Mouse (Mus musculus) CH12.LX (cell line): Measurements from ENCODE around the gene Olfr1029. TPM values are rescaled to one million over a fixed set of nuclear protein-coding genes. Genes with fewer than 3 reads are reported as not detected.
"Not testable (repeated sequence)": the region's sequence is repeated elsewhere in the genome, so short reads cannot be mapped to it uniquely, and the experiment has no call there.

Experiments used
- DNase-seq: peaks from one replicate; pipeline ENCODE4 v3.0.0-alpha.2; 2013; ENCODE audit errors: extremely low read depth
- H3K27ac ChIP-seq: 2 replicates; pipeline ENCODE4 v1.5.1; 2012; ENCODE audit warnings: low read depth, mild to moderate bottlenecking, control low read depth, moderate library complexity; ENCODE audit not compliant: insufficient read depth
- H3K27me3 ChIP-seq: replicated peaks from 2 replicates; pipeline ENCODE3; 2012; ENCODE audit warnings: inconsistent platforms
- H3K36me3 ChIP-seq, 2 experiments: replicated peaks in 1 of 2; 2 replicates each; pipeline versions ENCODE3 to v1.6.1; 2012; ENCODE audit warnings: inconsistent platforms in 1 of 2, low read length in 1 of 2, mild to moderate bottlenecking in 1 of 2, mixed read lengths in 1 of 2, moderate library complexity in 1 of 2; ENCODE audit not compliant: control insufficient read depth in 1 of 2, insufficient read depth in 1 of 2
- H3K4me1 ChIP-seq, 2 experiments: 2 replicates each; pipeline ENCODE4 v1.6.1; 2012; ENCODE audit warnings: inconsistent platforms in 1 of 2, moderate library complexity in 1 of 2; ENCODE audit not compliant: insufficient read depth in 2 of 2, control insufficient read depth in 1 of 2
- H3K4me2 ChIP-seq: 2 replicates; pipeline ENCODE4 v1.6.1; 2012; ENCODE audit warnings: low read depth, mild to moderate bottlenecking, control low read depth; ENCODE audit not compliant: poor library complexity, insufficient read depth, severe bottlenecking
- H3K4me3 ChIP-seq, 3 experiments: fragments of 150-350 bp in 1 of 3; sonication (generic) in 1 of 3; replicated peaks in 1 of 3; 2 replicates each; pipeline versions ENCODE3 to v1.5.1; 2011 to 2012; ENCODE audit warnings: low read depth in 2 of 3, low read length in 2 of 3, mild to moderate bottlenecking in 2 of 3, moderate library complexity in 2 of 3, control low read depth in 1 of 3, improper control_type of control experiment in 1 of 3, inconsistent platforms in 1 of 3, mixed read lengths in 1 of 3; ENCODE audit not compliant: poor library complexity in 1 of 3
- H3K79me2 ChIP-seq: replicated peaks from 2 replicates; pipeline ENCODE4 v1.6.1; 2012; ENCODE audit warnings: mild to moderate bottlenecking, moderate library complexity; ENCODE audit not compliant: control insufficient read depth, poor library complexity, insufficient read depth, severe bottlenecking; ENCODE audit errors: extremely low read depth
- H3K9ac ChIP-seq: 2 replicates; pipeline ENCODE4 v1.6.1; 2012; ENCODE audit warnings: low read depth, mild to moderate bottlenecking, control low read depth, moderate library complexity; ENCODE audit not compliant: insufficient read depth
- H3K9me3 ChIP-seq: replicated peaks from 2 replicates; pipeline ENCODE3; 2012; ENCODE audit warnings: low read length, inconsistent platforms, mixed read lengths
- BHLHE40 ChIP-seq: IDR thresholded peaks from 2 replicates; pipeline ENCODE4 v1.6.1; 2011; ENCODE audit warnings: mild to moderate bottlenecking, low read depth, low read length, improper control_type of control experiment
- CHD2 ChIP-seq: IDR thresholded peaks from 2 replicates; pipeline ENCODE4 v1.6.1; 2011; ENCODE audit warnings: low read length, improper control_type of control experiment
- CTCF ChIP-seq, 2 experiments: IDR thresholded peaks in 1 of 2; conservative IDR thresholded peaks in 1 of 2; 2 replicates each; pipeline ENCODE4 v1.5.1; 2011 to 2012; ENCODE audit warnings: low read depth in 2 of 2, low read length in 2 of 2, improper control_type of control experiment in 1 of 2, inconsistent platforms in 1 of 2, mild to moderate bottlenecking in 1 of 2, moderate library complexity in 1 of 2
- HCFC1 ChIP-seq: IDR thresholded peaks from 2 replicates; pipeline ENCODE4 v1.6.1; 2012; ENCODE audit warnings: low read depth, mild to moderate bottlenecking, inconsistent platforms, low read length, improper control_type of control experiment
- KAT2A ChIP-seq: IDR thresholded peaks from 2 replicates; pipeline ENCODE4 v1.6.1; 2012; ENCODE audit warnings: low read length, improper control_type of control experiment, inconsistent platforms; ENCODE audit not compliant: insufficient replicate concordance
- MAX ChIP-seq: IDR thresholded peaks from 2 replicates; pipeline ENCODE4 v1.6.1; 2011; ENCODE audit warnings: low read length, improper control_type of control experiment
- MEF2A ChIP-seq: IDR thresholded peaks from 2 replicates; pipeline ENCODE4 v1.6.1; 2014; ENCODE audit warnings: low read depth, mild to moderate bottlenecking, inconsistent platforms, low read length, improper control_type of control experiment, borderline replicate concordance
- MXI1 ChIP-seq: IDR thresholded peaks from 2 replicates; pipeline ENCODE4 v1.6.1; 2011; ENCODE audit warnings: mild to moderate bottlenecking, low read depth, low read length, improper control_type of control experiment
- MYC ChIP-seq: IDR thresholded peaks from 2 replicates; pipeline ENCODE4 v1.6.1; 2011; ENCODE audit warnings: low read depth, mild to moderate bottlenecking, improper control_type of control experiment, low read length
- POLR2AphosphoS2 ChIP-seq: IDR thresholded peaks from 2 replicates; pipeline ENCODE4 v1.6.1; 2011; ENCODE audit warnings: low read depth, low read length, improper control_type of control experiment
- RAD21 ChIP-seq: IDR thresholded peaks from 2 replicates; pipeline ENCODE4 v1.6.1; 2011; ENCODE audit warnings: low read depth, mild to moderate bottlenecking, low read length, improper control_type of control experiment, moderate library complexity
- SIN3A ChIP-seq: IDR thresholded peaks from 2 replicates; pipeline ENCODE4 v1.6.1; 2012; ENCODE audit warnings: low read length, improper control_type of control experiment, inconsistent platforms
- TCF12 ChIP-seq: IDR thresholded peaks from 2 replicates; pipeline ENCODE4 v1.6.1; 2014; ENCODE audit warnings: low read depth, mild to moderate bottlenecking, inconsistent platforms, low read length, improper control_type of control experiment
- UBTF ChIP-seq: IDR thresholded peaks from 2 replicates; pipeline ENCODE4 v1.6.1; 2012; ENCODE audit warnings: low read depth, mild to moderate bottlenecking, inconsistent platforms, low read length, improper control_type of control experiment, moderate library complexity
- ZC3H11A ChIP-seq: IDR thresholded peaks from 2 replicates; pipeline ENCODE4 v1.6.1; 2012; ENCODE audit warnings: low read depth, mild to moderate bottlenecking, inconsistent platforms, low read length, improper control_type of control experiment
- ZKSCAN1 ChIP-seq: IDR thresholded peaks from 2 replicates; pipeline ENCODE4 v1.6.1; 2012; ENCODE audit warnings: low read depth, inconsistent platforms, low read length, improper control_type of control experiment, borderline replicate concordance
- ZNF384 ChIP-seq: IDR thresholded peaks from 2 replicates; pipeline ENCODE4 v1.6.1; 2012; ENCODE audit warnings: low read depth, low read length, improper control_type of control experiment, inconsistent platforms
- dilution Hi-C: fragments of 300-500 bp; cut with MboI; formaldehyde crosslinking; loops from 2 replicates; pipeline ENCODE4 v1.14.3; 2020; ENCODE audit warnings: low sequenced_read_pairs; ENCODE audit not compliant: extremely low pct_unique_long_range_greater_than_20kb, extremely low pct_ligation_motif_present
- in situ Hi-C: fragments of 300-500 bp; cut with MboI; formaldehyde crosslinking; loops from 3 replicates; pipeline ENCODE4 v1.14.3; 2019; ENCODE audit warnings: low sequenced_read_pairs, low pct_ligation_motif_present, low pct_unique_long_range_greater_than_20kb, mixed read lengths
- polyA plus RNA-seq: library from polyadenylated mRNA; unstranded; fragments of >175 nt; gene quantifications from 2 replicates; pipeline ENCODE4 v1.2.1, GENCODE M21; 2012; ENCODE audit warnings: low read depth; ENCODE audit not compliant: insufficient read length
- total RNA-seq, 2 experiments: library from RNA; depleted of rRNA; stranded (reverse); fragments of 300-350 nt in 1 of 2; fragments of >200 nt in 1 of 2; gene quantifications; 2 replicates each; pipeline ENCODE4 v1.2.3; 2012 to 2014

Olfr1029 gene
- total and polyA plus RNA-seq, 3 experiments: not detected

GRCm38 (mm10) chr2:85990004-85990403 is 16.3 kb downstream of the Olfr1029 start, which contains the start of gene Olfr1031:
Olfr1031 (plus strand) TSS chr2:85990304.
- H3K4me1 ChIP-seq: no peaks in the 10 kb centered on the region
- no peak within 1 kb of the TSS for H3K4me3 ChIP-seq
- DNase-seq: no peak
- no peak within 1 kb of the TSS for H3K4me2 ChIP-seq
- H3K79me2 ChIP-seq: no peaks in the 10 kb centered on the region
- dilution Hi-C loops (no loop called here), in situ Hi-C loops (no loop called here)
- TF ChIP-seq SIN3A (no peak), CHD2 (no peak), POLR2AphosphoS2 (no peak), MEF2A (no peak), MXI1 (no peak)
- no peaks in the 10 kb centered on the region for H3K36me3 ChIP-seq
- H3K27me3 ChIP-seq: no peaks in the 10 kb centered on the region
- H3K9me3 ChIP-seq: peaks cover 15% of the 10 kb centered on the region
- H3K9ac ChIP-seq: no peak within 1 kb of the TSS
- no peak within 1 kb of the TSS for H3K27ac ChIP-seq

GRCm38 (mm10) chr2:86005240-86005639 is 31.5 kb downstream of the Olfr1029 start, which contains the start of gene Olfr1032:
Olfr1032 (plus strand) TSS chr2:86005540.
- Histone ChIP-seq H3K9me3 (peaks cover 5% of the 10 kb centered on the region), H3K4me2 (no peak within 1 kb of the TSS), H3K36me3 (no peaks in the 10 kb centered on the region), H3K27ac (no peak within 1 kb of the TSS), H3K4me1 (no peaks in the 10 kb centered on the region), H3K9ac (no peak within 1 kb of the TSS), H3K79me2 (no peaks in the 10 kb centered on the region)
- TF ChIP-seq MAX: no peak
- TF ChIP-seq BHLHE40: no peak
- no peak for TF ChIP-seq CTCF (conservative IDR thresholded peaks at IDR 0.05 in 1 of 2, IDR thresholded peaks at IDR 0.05 in 1 of 2; ENCODE audit: low read depth in 2 of 2, low read length in 2 of 2)
- TF ChIP-seq UBTF: no peak
- no peak for TF ChIP-seq MEF2A
- TF ChIP-seq ZKSCAN1: no peak
- no peak for TF ChIP-seq ZC3H11A
- TF ChIP-seq KAT2A: no peak
- TF ChIP-seq RAD21: no peak
- no peak for TF ChIP-seq HCFC1
- TF ChIP-seq ZNF384: no peak
- TF ChIP-seq TCF12: no peak
- TF ChIP-seq MYC: no peak
- TF ChIP-seq, all 38 proteins: peak for 0
- no peak for DNase-seq
- no peaks in the 10 kb centered on the region for H3K27me3 ChIP-seq
- H3K4me3 ChIP-seq: no peak within 1 kb of the TSS
- in situ Hi-C loops (no loop called here), dilution Hi-C loops (no loop called here)

- H3K9me3 ChIP-seq, dilution Hi-C loops, H3K4me3 ChIP-seq, in situ Hi-C loops, H3K4me1 ChIP-seq, DNase-seq, H3K36me3 ChIP-seq, H3K9ac ChIP-seq, H3K27me3 ChIP-seq, H3K79me2 ChIP-seq, H3K4me2 ChIP-seq, H3K27ac ChIP-seq: not testable (repeated sequence)
Measured at GRCm38 (mm10) chr2:86020406-86020805, 46.7 kb downstream of the Olfr1029 start, which contains the start of gene Olfr1033. Olfr1033 (plus strand) TSS chr2:86020633.

GRCm38 (mm10) chr2:86021518-86021917 is 47.8 kb downstream of the Olfr1029 start:
- H3K4me2 ChIP-seq, H3K4me3 ChIP-seq, H3K9me3 ChIP-seq, dilution Hi-C loops, H3K4me1 ChIP-seq, H3K79me2 ChIP-seq, H3K27me3 ChIP-seq, H3K27ac ChIP-seq, H3K9ac ChIP-seq, H3K36me3 ChIP-seq, in situ Hi-C loops, DNase-seq: not testable (repeated sequence)
